Mouse (Mus musculus) thymus, adult 2 months (tissue): ENCODE data around the gene Per2.

Experiments
- CTCF ChIP-seq: fragments of 200-500 bp; IDR thresholded peaks from 2 replicates; pipeline ENCODE4 v1.5.1; 2012; ENCODE audit warnings: mild to moderate bottlenecking, control low read depth, low read length, moderate library complexity, borderline replicate concordance; ENCODE audit not compliant: control insufficient read depth, poor library complexity, insufficient read depth; ENCODE audit errors: extremely low read depth
- POLR2A ChIP-seq: fragments of 200-500 bp; IDR thresholded peaks from 2 replicates; pipeline ENCODE4 v1.6.1; 2012; ENCODE audit warnings: mild to moderate bottlenecking, low read length, control low read depth, moderate library complexity; ENCODE audit not compliant: control insufficient read depth, poor library complexity, insufficient read depth; ENCODE audit errors: extremely low read depth

DNA sequence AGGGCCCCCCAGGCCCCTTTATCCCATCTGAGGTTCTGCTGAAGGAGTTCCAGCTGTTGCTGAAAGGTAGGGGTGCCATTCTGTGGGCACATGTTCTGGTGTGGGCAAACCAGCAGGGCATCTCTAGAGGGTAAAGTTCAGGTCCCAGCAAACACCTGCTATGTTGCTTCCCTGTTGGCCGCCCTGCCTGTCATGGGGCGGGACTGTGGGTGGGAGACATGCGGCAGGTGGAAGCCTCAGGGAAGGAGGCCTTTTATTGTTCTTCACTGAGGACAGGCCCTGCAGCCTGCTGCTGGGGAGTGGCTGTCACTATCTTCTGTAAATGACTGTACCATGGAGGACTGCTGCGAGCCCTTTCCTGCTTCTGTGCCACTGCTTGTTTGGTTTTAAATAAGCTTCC, 89.7 kb downstream of the Per2 start:
- TF ChIP-seq CTCF (no peak), POLR2A (no peak)
